Mouse (Mus musculus): ENCODE results near the gene Tigd4. TPM values are rescaled to one million over a fixed set of nuclear protein-coding genes. Genes with fewer than 3 reads are reported as not detected.
A peak's percentile ranks its signal among the peaks of the same experiment; 100 is the strongest.

The Tigd4 gene
- total RNA-seq, 1 experiment from 2014 or later = not detected

- ATAC-seq (replicated peaks; ENCODE audit: insufficient number of reproducible peaks, low FRiP score, low TSS enrichment, poor library complexity, severe bottlenecking) = no peak
These were observed 9.4 kb downstream of the Tigd4 start for GRCm38 (mm10) chr3:84602759-84603158.

GRCm38 (mm10) chr3:84603212-84603611, 9.8 kb downstream of the Tigd4 start:
- ATAC-seq (replicated peaks; ENCODE audit: insufficient number of reproducible peaks, low FRiP score, low TSS enrichment, poor library complexity, severe bottlenecking) = no peak

- ATAC-seq (replicated peaks; ENCODE audit: insufficient number of reproducible peaks, low FRiP score, low TSS enrichment, poor library complexity, severe bottlenecking) = no peak
These were observed 16.9 kb downstream of the Tigd4 start for GRCm38 (mm10) chr3:84610183-84610710.

- ATAC-seq (replicated peaks; ENCODE audit: insufficient number of reproducible peaks, low FRiP score, low TSS enrichment, poor library complexity, severe bottlenecking) = peak; percentile 85
These were observed 21.9 kb downstream of the Tigd4 start for GRCm38 (mm10) chr3:84615050-84615855.

- no peak for ATAC-seq (replicated peaks; ENCODE audit: insufficient number of reproducible peaks, low FRiP score, low TSS enrichment, poor library complexity, severe bottlenecking)
These were observed 22.5 kb downstream of the Tigd4 start for GRCm38 (mm10) chr3:84615856-84616225.

- ATAC-seq (replicated peaks; ENCODE audit: insufficient number of reproducible peaks, low FRiP score, low TSS enrichment, poor library complexity, severe bottlenecking) = no peak
These were observed 25.3 kb downstream of the Tigd4 start for GRCm38 (mm10) chr3:84618627-84619026.

GRCm38 (mm10) chr3:84619056-84619455, 25.7 kb downstream of the Tigd4 start:
- no peak for ATAC-seq (replicated peaks; ENCODE audit: insufficient number of reproducible peaks, low FRiP score, low TSS enrichment, poor library complexity, severe bottlenecking)

GRCm38 (mm10) chr3:84619725-84620124, 26.4 kb downstream of the Tigd4 start:
- ATAC-seq (replicated peaks; ENCODE audit: insufficient number of reproducible peaks, low FRiP score, low TSS enrichment, poor library complexity, severe bottlenecking) = no peak

GRCm38 (mm10) chr3:84622026-84622425, 28.7 kb downstream of the Tigd4 start:
- no peak for ATAC-seq (replicated peaks; ENCODE audit: insufficient number of reproducible peaks, low FRiP score, low TSS enrichment, poor library complexity, severe bottlenecking)

- ATAC-seq (replicated peaks; ENCODE audit: insufficient number of reproducible peaks, low FRiP score, low TSS enrichment, poor library complexity, severe bottlenecking) = no peak
These were observed 38.2 kb downstream of the Tigd4 start for GRCm38 (mm10) chr3:84631586-84631985.

GRCm38 (mm10) chr3:84637095-84637494, 43.7 kb downstream of the Tigd4 start:
- ATAC-seq (replicated peaks; ENCODE audit: insufficient number of reproducible peaks, low FRiP score, low TSS enrichment, poor library complexity, severe bottlenecking) = no peak

- ATAC-seq (replicated peaks; ENCODE audit: insufficient number of reproducible peaks, low FRiP score, low TSS enrichment, poor library complexity, severe bottlenecking) = no peak
These were observed 44.7 kb downstream of the Tigd4 start for GRCm38 (mm10) chr3:84637890-84638578.

GRCm38 (mm10) chr3:84638858-84639257, 45.5 kb downstream of the Tigd4 start:
- ATAC-seq (replicated peaks; ENCODE audit: insufficient number of reproducible peaks, low FRiP score, low TSS enrichment, poor library complexity, severe bottlenecking) = no peak

GRCm38 (mm10) chr3:84639767-84640500, 46.6 kb downstream of the Tigd4 start:
- ATAC-seq (replicated peaks; ENCODE audit: insufficient number of reproducible peaks, low FRiP score, low TSS enrichment, poor library complexity, severe bottlenecking) = no peak

- no peak for ATAC-seq (replicated peaks; ENCODE audit: insufficient number of reproducible peaks, low FRiP score, low TSS enrichment, poor library complexity, severe bottlenecking)
These were observed 47.2 kb downstream of the Tigd4 start for GRCm38 (mm10) chr3:84640536-84640935.

GRCm38 (mm10) chr3:84641391-84641790, 48.0 kb downstream of the Tigd4 start:
- no peak for ATAC-seq (replicated peaks; ENCODE audit: insufficient number of reproducible peaks, low FRiP score, low TSS enrichment, poor library complexity, severe bottlenecking)

- ATAC-seq (replicated peaks; ENCODE audit: insufficient number of reproducible peaks, low FRiP score, low TSS enrichment, poor library complexity, severe bottlenecking) = no peak
These were observed 49.6 kb downstream of the Tigd4 start for GRCm38 (mm10) chr3:84642942-84643341.

- ATAC-seq (replicated peaks; ENCODE audit: insufficient number of reproducible peaks, low FRiP score, low TSS enrichment, poor library complexity, severe bottlenecking) = no peak
These were observed 52.0 kb downstream of the Tigd4 start for GRCm38 (mm10) chr3:84645156-84646006.

GRCm38 (mm10) chr3:84646007-84646290, 52.6 kb downstream of the Tigd4 start:
- ATAC-seq (replicated peaks; ENCODE audit: insufficient number of reproducible peaks, low FRiP score, low TSS enrichment, poor library complexity, severe bottlenecking) = no peak

Measured in monocyte, adult 5-6 weeks (primary cell).